Mouse (Mus musculus) kidney, embryonic 15.5 days (tissue): ENCODE measurements around the gene Tle6. TPM values are rescaled to one million over a fixed set of nuclear protein-coding genes. Genes with fewer than 3 reads are reported as not detected.
"Not testable (repeated sequence)": the region's sequence is repeated elsewhere in the genome, so short reads cannot be mapped to it uniquely, and the experiment has no call there.

Experiments
- ATAC-seq: fragments of 200-750 bp; cut with Nextera tagmentation; replicated peaks from 2 replicates; pipeline ENCODE4 v1.8.0; 2017; ENCODE audit warnings: moderate TSS enrichment; ENCODE audit not compliant: low FRiP score
- H3K27ac ChIP-seq: fragments of 300-500 bp; sonication (generic); 2 replicates; pipeline ENCODE4 v1.5.1; 2015; ENCODE audit warnings: mild to moderate bottlenecking, inconsistent platforms
- H3K27me3 ChIP-seq: fragments of 300-500 bp; sonication (generic); 2 replicates; pipeline ENCODE4 v1.6.1; 2015; ENCODE audit warnings: inconsistent platforms
- H3K36me3 ChIP-seq: fragments of 300-500 bp; sonication (generic); 2 replicates; pipeline ENCODE4 v1.6.1; 2015; ENCODE audit warnings: inconsistent platforms
- H3K4me1 ChIP-seq: fragments of 300-500 bp; sonication (generic); 2 replicates; pipeline ENCODE4 v1.6.1; 2015; ENCODE audit warnings: inconsistent platforms
- H3K4me2 ChIP-seq: fragments of 300-500 bp; sonication (generic); 2 replicates; pipeline ENCODE4 v1.6.1; 2015; ENCODE audit warnings: moderate library complexity, mild to moderate bottlenecking, inconsistent platforms
- H3K4me3 ChIP-seq: fragments of 300-500 bp; sonication (generic); replicated peaks from 2 replicates; pipeline ENCODE4 v1.5.1; 2015; ENCODE audit warnings: mild to moderate bottlenecking, inconsistent platforms
- H3K9ac ChIP-seq: fragments of 300-500 bp; sonication (generic); 2 replicates; pipeline ENCODE4 v1.6.1; 2015; ENCODE audit warnings: mild to moderate bottlenecking, inconsistent platforms
- H3K9me3 ChIP-seq: fragments of 300-500 bp; sonication (generic); replicated peaks from 2 replicates; pipeline ENCODE4 v1.6.1; 2016; ENCODE audit warnings: inconsistent platforms
- WGBS: fragments of 180-500 bp; shearing (Covaris S2); methylation state at CpG from one replicate; pipeline ENCODE4 v1.1.7; 2015; ENCODE audit warnings: mixed read lengths; 5-methylcytosine and 5-hydroxymethylcytosine counted together
- polyA plus RNA-seq: library from polyadenylated mRNA; unstranded; fragments of >200 nt; fragmentation: Nextera tagmentation; extraction: Ambion mirVana; gene quantifications from 2 replicates; pipeline ENCODE4 v1.2.1, GENCODE M21; 2015

Gene Tle6
- polyA plus RNA-seq, result 15.6 and 16.8 TPM in 2 replicates

- peak; percentile 79 for ATAC-seq
- no peaks in the 10 kb centered on the region for H3K9me3 ChIP-seq
- no peaks in the 10 kb centered on the region for H3K36me3 ChIP-seq
- peaks cover 88% of the 10 kb centered on the region for H3K4me1 ChIP-seq
- H3K4me2 ChIP-seq, result peak within 1 kb of the TSS; percentile 57
- under 1% methylated on average over 26 of the region's 28 CpGs for WGBS
- H3K27ac ChIP-seq, result peak within 1 kb of the TSS; percentile 91
- peaks cover under 1% of the 10 kb centered on the region; the same call in 1 of the 2 replicates for H3K27me3 ChIP-seq
- peak within 1 kb of the TSS; percentile 30 for H3K4me3 ChIP-seq
- H3K9ac ChIP-seq, result no peak within 1 kb of the TSS
These were observed at the start of gene Tle6 for GRCm38 (mm10) chr10:81600738-81601203. TSS of gene Tle6 (minus strand) at chr10:81601073.

GRCm38 (mm10) chr10:81648803-81649775, 48.2 kb upstream of the Tle6 start, which contains the start of gene Gm10778:
TSS of gene Gm10778 (plus strand) at chr10:81649059.
- Histone ChIP-seq H3K27ac (peak within 1 kb of the TSS; percentile 89), H3K9ac (peak within 1 kb of the TSS; percentile 59), H3K4me1 (peaks cover 15% of the 10 kb centered on the region), H3K4me3 (peak within 1 kb of the TSS; percentile 59), H3K4me2 (peak within 1 kb of the TSS; percentile 67), H3K36me3 (peaks cover 33% of the 10 kb centered on the region)
- not testable (repeated sequence) for H3K9me3 ChIP-seq, H3K27me3 ChIP-seq
- WGBS, result 1% methylated on average over 39 of the region's 52 CpGs
- peak; percentile 97 for ATAC-seq

DNA sequence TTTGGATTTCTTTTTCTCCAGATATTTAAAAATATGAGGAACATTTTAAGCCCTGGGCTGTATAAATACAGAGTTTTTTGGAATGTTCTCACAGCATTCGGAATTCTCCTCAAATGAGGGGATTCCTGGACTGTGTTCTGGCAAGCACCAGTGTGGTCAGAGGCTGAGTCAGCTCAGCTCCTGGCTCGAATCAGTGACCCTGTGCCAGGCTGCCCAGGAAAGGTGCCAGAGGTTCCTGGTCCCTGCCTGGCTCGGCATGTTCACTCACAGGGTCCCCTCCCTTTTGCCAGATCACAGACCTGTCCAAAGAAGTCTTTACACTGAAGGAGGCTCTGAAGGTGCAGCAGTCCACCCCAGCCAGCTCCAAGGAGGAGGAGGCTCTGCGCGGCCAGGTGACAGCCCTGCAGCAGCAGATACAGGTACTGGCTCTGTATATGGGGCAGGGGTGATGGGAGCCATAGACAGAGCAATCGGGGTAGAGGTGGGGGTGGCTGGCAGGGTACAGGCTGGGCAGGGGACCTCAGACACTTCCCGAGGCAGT, 45.2 kb upstream of the Tle6 start:
- 82% methylated on average over 7 of the region's 7 CpGs for WGBS
- peaks cover 4% of the 10 kb centered on the region; the same call in 1 of the 2 replicates for H3K9me3 ChIP-seq
- H3K4me3 ChIP-seq, result no peak overlapping the region

DNA sequence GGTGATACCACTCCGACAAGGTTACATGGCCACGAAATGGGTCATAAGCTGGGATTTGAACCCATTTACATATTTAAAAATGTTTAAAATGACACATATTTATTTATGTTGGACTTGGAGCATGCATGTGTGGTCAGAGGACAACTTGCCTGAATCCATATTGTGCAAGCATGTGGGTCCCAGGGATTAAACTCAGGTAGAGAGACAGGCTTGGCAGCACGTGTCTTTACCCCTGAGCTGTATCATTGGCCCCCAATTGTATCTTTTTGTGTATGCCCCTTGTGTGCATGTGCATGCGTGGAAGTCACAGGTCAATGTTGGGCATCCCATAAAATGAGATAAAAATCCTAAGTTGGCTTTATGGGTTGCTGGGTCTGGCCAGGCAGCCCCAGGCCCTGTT, 44.5 kb upstream of the Tle6 start:
- Histone ChIP-seq H3K27me3 (no peaks in the 10 kb centered on the region), H3K9me3 (no peaks in the 10 kb centered on the region), H3K36me3 (peaks cover 3% of the 10 kb centered on the region; the same call in 1 of the 2 replicates), H3K4me3 (no peak overlapping the region), H3K27ac (no peak overlapping the region), H3K9ac (no peak overlapping the region), H3K4me2 (no peak overlapping the region), H3K4me1 (peaks cover 35% of the 10 kb centered on the region)
- no peak for ATAC-seq
- 91% methylated on average over 4 of the region's 4 CpGs for WGBS

More for the DNA sequence above, 45.2 kb upstream of the Tle6 start:
- Histone ChIP-seq H3K4me1 (peaks cover 35% of the 10 kb centered on the region), H3K9ac (no peak overlapping the region), H3K27me3 (no peaks in the 10 kb centered on the region), H3K4me2 (no peak overlapping the region), H3K36me3 (peaks cover 10% of the 10 kb centered on the region), H3K27ac (no peak overlapping the region)
- ATAC-seq, result no peak

DNA sequence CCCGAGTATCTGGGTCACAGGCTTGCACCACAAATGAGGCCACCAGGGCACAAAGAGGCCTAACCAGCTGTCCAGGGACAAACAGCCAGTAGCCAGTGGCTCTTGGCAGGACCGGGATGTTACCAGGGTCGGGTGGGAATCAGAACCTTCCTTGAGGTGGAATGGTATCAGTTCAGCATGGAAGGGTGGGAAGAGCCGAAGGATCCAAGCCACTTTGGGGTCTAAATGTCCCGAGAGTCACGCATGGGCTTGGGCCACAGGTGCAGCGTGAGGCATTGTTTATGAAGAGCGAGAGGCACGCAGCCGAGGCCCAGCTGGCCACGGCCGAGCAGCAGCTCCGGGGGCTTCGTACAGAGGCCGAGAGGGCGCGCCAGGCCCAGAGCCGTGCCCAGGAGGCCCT, 43.8 kb upstream of the Tle6 start:
- Histone ChIP-seq H3K4me3 (0 out of 2 replicates have a peak overlapping the region, but pooled peaks have one; percentile 77), H3K4me1 (peaks cover 31% of the 10 kb centered on the region), H3K4me2 (no peak overlapping the region), H3K9ac (no peak overlapping the region), H3K27ac (no peak overlapping the region), H3K36me3 (no peaks in the 10 kb centered on the region), H3K27me3 (no peaks in the 10 kb centered on the region), H3K9me3 (no peaks in the 10 kb centered on the region)
- ATAC-seq, result no peak
- WGBS, result 93% methylated on average over 18 of the region's 18 CpGs

- Histone ChIP-seq H3K27me3 (no peaks in the 10 kb centered on the region), H3K4me3 (peak overlapping the region; percentile 77), H3K4me2 (peak overlapping the region; percentile 85), H3K4me1 (peaks cover 31% of the 10 kb centered on the region), H3K36me3 (no peaks in the 10 kb centered on the region), H3K27ac (peak overlapping the region; percentile 99), H3K9ac (peak overlapping the region; percentile 94; the same call in 1 of the 2 replicates), H3K9me3 (no peaks in the 10 kb centered on the region)
- ATAC-seq, result peak; percentile 10; the same call in 1 of the 2 replicates
- 45% methylated on average over 2 of the region's 2 CpGs for WGBS
These were observed 43.3 kb upstream of the Tle6 start for GRCm38 (mm10) chr10:81644162-81644561.

DNA sequence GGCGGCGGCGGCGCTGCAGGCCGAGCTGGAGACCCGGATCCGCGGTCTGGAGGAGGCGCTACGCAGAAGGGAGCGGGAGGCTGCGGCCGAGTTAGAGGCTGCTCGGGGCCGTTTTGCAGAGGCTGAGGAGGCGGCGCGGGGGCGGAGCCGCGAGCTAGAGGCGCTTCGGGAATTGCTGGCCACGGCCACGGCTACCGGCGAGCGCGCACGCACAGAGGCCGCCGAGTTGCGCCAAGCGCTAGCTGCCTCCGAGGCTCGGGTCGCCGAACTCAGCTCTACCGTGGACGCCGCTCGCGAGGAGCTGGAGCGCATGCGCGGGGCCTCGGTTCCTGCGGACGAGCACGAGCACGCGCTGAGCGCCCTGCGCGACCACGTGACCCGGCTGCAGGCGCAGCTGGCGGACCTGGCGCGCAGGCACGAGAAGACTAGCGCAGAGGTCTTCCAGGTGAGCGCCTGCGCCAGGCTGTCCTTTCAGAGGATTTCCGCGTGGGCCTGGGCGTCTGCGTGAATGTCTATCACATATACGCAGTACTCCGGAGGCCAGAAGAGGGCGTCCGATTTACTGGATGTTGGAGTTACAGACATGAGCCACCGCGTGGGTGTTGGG, 42.7 kb upstream of the Tle6 start:
- peak overlapping the region; percentile 85 for H3K4me2 ChIP-seq
- H3K27ac ChIP-seq, result peak overlapping the region; percentile 99
- H3K36me3 ChIP-seq, result no peaks in the 10 kb centered on the region
- peak overlapping the region; percentile 94 for H3K9ac ChIP-seq
- under 1% methylated on average over 75 of the region's 75 CpGs for WGBS
- peak overlapping the region; percentile 77 for H3K4me3 ChIP-seq
- H3K27me3 ChIP-seq, result no peaks in the 10 kb centered on the region
- no peaks in the 10 kb centered on the region for H3K9me3 ChIP-seq
- ATAC-seq, result peak; percentile 88
- peaks cover 28% of the 10 kb centered on the region for H3K4me1 ChIP-seq

- Histone ChIP-seq H3K27me3 (no peaks in the 10 kb centered on the region), H3K4me1 (peaks cover 26% of the 10 kb centered on the region), H3K4me3 (peak overlapping the region; percentile 77), H3K9me3 (no peaks in the 10 kb centered on the region), H3K36me3 (no peaks in the 10 kb centered on the region), H3K9ac (peak overlapping the region; percentile 94), H3K4me2 (peak overlapping the region; percentile 85), H3K27ac (peak overlapping the region; percentile 99)
- no peak for ATAC-seq
- WGBS, result 18% methylated on average over 24 of the region's 24 CpGs
These were observed 42.0 kb upstream of the Tle6 start for GRCm38 (mm10) chr10:81642648-81643448.

GRCm38 (mm10) chr10:81641978-81642647, 41.2 kb upstream of the Tle6 start:
- H3K27me3 ChIP-seq, result no peaks in the 10 kb centered on the region
- H3K4me1 ChIP-seq, result peaks cover 26% of the 10 kb centered on the region
- ATAC-seq, result no peak
- no peaks in the 10 kb centered on the region for H3K9me3 ChIP-seq
- H3K9ac ChIP-seq, result 0 out of 2 replicates have a peak overlapping the region, but pooled peaks have one; percentile 94
- 76% methylated on average over 8 of the region's 8 CpGs for WGBS
- H3K36me3 ChIP-seq, result no peaks in the 10 kb centered on the region
- H3K4me2 ChIP-seq, result peak overlapping the region; percentile 85
- peak overlapping the region; percentile 77 for H3K4me3 ChIP-seq
- 0 out of 2 replicates have a peak overlapping the region, but pooled peaks have one; percentile 99 for H3K27ac ChIP-seq

GRCm38 (mm10) chr10:81641566-81641965, 40.7 kb upstream of the Tle6 start:
- no peak for ATAC-seq
- Histone ChIP-seq H3K9ac (no peak overlapping the region), H3K4me2 (no peak overlapping the region), H3K4me1 (peaks cover 26% of the 10 kb centered on the region), H3K9me3 (no peaks in the 10 kb centered on the region), H3K27ac (no peak overlapping the region), H3K4me3 (no peak overlapping the region), H3K27me3 (no peaks in the 10 kb centered on the region), H3K36me3 (no peaks in the 10 kb centered on the region)
- 91% methylated on average over 2 of the region's 2 CpGs for WGBS
